Mouse (Mus musculus): Measurements from ENCODE around the gene Prr14l. TPM values are rescaled to one million over a fixed set of nuclear protein-coding genes. Genes with fewer than 3 reads are reported as not detected.
"Not testable (repeated sequence)": the region's sequence is repeated elsewhere in the genome, so short reads cannot be mapped to it uniquely, and the experiment has no call there.

The Prr14l gene
- total RNA-seq (2021): 36.3 and 44.4 TPM in 2 replicates
- long read RNA-seq, partial matches to known transcripts: 3 of 10 reads
- long read RNA-seq, other reads (novel, unspliced or antisense): 7 of 10 reads

- peak; percentile 99 for DNase-seq
Measured at GRCm38 (mm10) chr5:32853731-32854507, at the start of gene Prr14l. TSS of gene Prr14l (minus strand) at chr5:32854256.

DNA sequence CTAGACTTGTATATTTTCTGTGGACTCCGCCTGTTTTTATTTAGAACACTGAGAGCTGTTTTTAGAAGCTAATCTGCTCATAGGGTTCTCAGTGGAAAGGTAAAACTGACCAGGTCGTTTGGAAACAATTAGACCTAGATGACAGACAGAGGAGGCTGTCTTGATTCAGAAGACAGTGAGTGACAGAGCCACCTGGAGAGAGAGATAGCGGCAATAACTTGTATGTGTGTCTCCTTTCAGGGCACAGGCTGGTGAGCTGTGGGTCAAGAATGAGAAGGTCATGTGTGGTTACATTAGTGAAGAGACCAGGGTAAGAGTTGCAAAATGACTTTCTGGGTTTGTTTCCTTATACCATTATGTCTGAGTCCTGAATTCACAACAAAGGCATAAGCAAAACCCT lies 32.7 kb upstream of the Prr14l start:
- DNase-seq: no peak

DNA sequence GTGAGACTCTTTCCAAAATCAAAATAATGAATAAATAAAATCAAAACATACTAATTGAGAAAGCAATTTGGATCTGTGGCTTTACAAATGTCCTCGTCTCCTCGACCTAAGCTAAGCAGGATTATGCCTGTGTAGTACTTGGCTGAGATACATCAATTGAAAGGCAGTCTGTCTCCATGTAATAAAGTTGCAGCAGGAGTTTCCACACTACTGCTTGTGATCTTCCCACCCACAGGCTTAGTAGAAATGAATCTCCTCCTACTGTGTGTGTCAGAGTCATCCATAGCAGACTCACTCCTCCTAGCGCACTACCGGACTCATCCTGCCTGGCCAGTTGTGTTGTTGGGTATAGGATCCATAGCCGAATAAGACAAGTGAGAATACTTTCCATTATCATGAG lies 18.3 kb upstream of the Prr14l start:
- DNase-seq: no peak

DNA sequence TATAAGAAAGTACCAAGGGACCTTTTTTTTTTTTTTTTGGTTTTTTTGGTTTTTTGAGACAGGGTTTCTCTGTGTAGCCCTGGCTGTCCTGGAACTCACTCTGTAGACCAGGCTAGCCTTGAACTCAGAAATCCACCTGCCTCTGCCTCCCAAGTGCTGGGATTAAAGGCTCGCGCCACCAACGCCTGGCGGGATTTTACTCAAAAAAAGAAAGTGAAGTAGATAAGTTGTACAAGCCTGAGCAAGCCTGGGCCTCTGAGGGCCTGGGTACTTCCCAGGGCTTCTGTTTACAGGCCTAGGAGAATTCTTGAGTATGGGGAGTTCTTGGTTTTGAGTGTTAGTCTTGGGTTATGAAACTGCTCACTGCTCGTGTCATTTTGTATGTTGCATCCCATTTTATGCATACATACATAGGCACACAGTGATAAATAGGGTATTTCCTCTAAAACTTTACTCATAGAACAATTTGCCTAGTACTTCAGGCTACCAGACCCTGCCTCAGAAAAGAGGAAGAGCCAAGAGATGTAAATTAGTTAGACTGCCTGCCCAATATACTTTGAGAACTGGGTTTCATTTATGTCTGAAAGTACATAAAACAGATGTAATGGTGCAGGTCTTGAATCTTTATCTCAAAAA lies 15.5 kb upstream of the Prr14l start:
- DNase-seq: no peak

GRCm38 (mm10) chr5:32863253-32864228 lies 9.5 kb upstream of the Prr14l start, which contains the start of gene Depdc5:
TSS of gene Depdc5 (plus strand) at chr5:32863701.
- DNase-seq: peak; percentile 96

- no peak for DNase-seq
Measured at GRCm38 (mm10) chr5:32862469-32863132, 8.5 kb upstream of the Prr14l start.

DNA sequence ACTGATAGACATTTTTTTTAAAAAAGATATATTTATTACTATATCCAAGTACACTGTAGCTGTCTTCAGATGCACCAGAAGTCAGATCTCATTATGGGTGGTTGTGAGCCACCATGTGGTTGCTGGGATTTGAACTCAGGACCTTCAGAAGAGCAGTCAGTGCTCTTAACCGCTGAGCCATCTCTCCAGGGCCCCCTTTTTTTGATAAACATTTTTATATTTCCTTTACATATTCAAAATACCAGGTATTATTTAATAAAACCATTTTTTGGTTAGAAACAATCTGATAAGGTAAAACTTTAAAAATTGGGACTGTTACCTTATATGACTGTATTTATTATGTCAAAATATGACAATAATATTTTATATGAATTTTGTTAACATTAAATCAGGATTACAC lies 7.0 kb upstream of the Prr14l start:
- DNase-seq: no peak

DNA sequence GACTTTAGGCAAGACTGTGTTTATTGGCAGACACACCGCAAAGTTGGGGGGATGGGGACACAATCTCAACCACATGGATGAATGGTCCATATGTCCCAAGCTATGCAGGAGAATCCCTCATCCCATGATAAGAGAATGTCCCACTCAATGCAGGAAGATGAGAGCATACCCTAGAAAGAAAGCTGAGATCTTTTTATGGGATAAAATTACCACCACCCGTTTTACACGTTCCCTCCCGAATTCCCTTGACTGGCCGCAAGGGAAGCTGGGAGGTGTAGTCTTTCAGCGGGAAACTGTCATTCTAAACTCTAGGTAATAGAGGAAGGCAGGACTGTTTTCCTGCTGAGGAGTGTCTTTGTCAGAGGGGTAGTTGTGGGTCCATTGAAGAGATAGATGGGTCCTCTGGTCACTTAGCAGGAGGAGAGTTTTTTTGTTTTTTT lies 3.7 kb upstream of the Prr14l start:
- peak; percentile 43 for DNase-seq

GRCm38 (mm10) chr5:32855274-32855673 lies 1.2 kb upstream of the Prr14l start:
- DNase-seq: not testable (repeated sequence)

DNA sequence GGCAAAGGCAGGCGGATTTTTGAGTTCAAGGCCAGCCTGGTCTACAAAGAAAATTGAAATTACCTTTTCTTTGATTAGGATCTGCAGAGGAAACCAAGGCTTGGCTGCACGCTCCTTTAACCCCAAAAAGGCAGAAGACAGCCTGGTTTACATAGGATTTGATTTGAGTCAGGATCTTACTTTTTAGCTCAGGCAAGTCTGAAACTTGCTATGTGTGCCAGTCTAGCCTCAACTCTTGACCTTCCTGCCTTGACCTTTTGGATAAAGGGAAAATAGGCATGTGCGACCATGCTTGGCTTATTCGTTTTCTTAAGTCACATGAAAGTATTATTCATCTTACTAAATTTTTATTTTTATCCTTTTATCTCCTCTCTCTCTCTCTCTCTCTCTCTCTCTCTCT lies 762 bp upstream of the Prr14l start:
- DNase-seq: no peak

GRCm38 (mm10) chr5:32852026-32852425 lies 2.0 kb downstream of the Prr14l start:
- DNase-seq: no peak

- not testable (repeated sequence) for DNase-seq
Measured at GRCm38 (mm10) chr5:32849580-32849979, 4.5 kb downstream of the Prr14l start.

DNA sequence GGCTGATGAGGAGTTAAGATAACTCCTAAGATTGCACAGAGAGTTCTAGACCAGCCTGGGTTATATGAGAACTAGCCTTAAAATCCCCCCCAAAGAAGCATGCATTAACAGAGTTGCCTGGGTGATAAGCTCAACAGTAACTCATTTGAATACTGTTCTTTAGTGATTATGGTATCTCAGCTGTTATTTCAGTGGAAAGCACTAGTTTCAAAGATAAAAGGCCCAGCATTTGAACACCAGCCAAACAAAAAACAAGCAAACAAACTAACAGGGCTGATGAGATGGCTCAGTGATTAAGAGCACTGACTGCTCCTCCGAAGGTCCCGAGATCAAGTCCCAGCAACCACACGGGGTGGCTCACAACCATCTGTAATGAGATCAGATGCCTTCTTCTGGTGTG lies 4.9 kb downstream of the Prr14l start:
- no peak for DNase-seq

- DNase-seq: no peak
Measured at GRCm38 (mm10) chr5:32840029-32840428, 14.0 kb downstream of the Prr14l start.

- no peak for DNase-seq
Measured at GRCm38 (mm10) chr5:32836976-32837375, 17.1 kb downstream of the Prr14l start.

- no peak for DNase-seq
Measured at GRCm38 (mm10) chr5:32834497-32834896, 19.6 kb downstream of the Prr14l start.

- DNase-seq: no peak
Measured at GRCm38 (mm10) chr5:32830054-32830453, 24.0 kb downstream of the Prr14l start.

- DNase-seq: not testable (repeated sequence)
Measured at GRCm38 (mm10) chr5:32828766-32829165, 25.3 kb downstream of the Prr14l start.

GRCm38 (mm10) chr5:32827009-32827408 lies 27.0 kb downstream of the Prr14l start, which contains the start of gene Gm20671:
TSS of gene Gm20671 (minus strand) at chr5:32827109.
- DNase-seq: no peak

GRCm38 (mm10) chr5:32820471-32820870 lies 33.6 kb downstream of the Prr14l start:
- no peak for DNase-seq

GRCm38 (mm10) chr5:32815396-32815795 lies 38.7 kb downstream of the Prr14l start:
- DNase-seq: no peak

DNA sequence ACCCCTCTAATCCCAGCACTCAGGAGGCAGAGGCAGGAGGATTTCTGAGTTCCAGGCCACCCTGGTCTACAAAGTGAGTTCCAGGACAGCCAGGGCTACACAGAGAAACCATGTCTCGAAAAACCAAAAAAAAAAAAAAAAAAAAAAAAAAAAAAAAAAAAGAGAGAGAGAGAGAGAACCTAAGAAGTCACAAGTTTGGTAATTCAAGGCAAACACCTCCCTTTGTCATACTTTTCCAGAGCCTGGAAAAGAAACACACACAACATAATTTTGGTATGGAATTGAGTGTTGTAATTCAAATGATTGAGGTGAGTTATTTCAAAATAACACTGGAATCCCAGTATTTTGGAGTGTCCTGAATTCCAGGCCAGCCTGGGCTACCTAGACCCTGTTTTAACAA lies 67.6 kb downstream of the Prr14l start:
- not testable (repeated sequence) for DNase-seq

Data from adrenal gland, postnatal 25 days (tissue).